Mouse (Mus musculus) G1E-ER4 (cell line): Measurements from ENCODE around the gene H2afy2. TPM values are rescaled to one million over a fixed set of nuclear protein-coding genes. Genes with fewer than 3 reads are reported as not detected.

Experiments used
- GATA1 ChIP-seq: IDR thresholded peaks from one replicate; pipeline ENCODE4 v1.8.0; 2012; ENCODE audit warnings: low read length, inconsistent platforms
- polyA plus RNA-seq: library from polyadenylated mRNA; stranded (reverse); fragments of >175 nt; gene quantifications from 2 replicates; pipeline ENCODE4 v1.2.3, GENCODE M21; 2012

H2afy2 gene
- polyA plus RNA-seq, 1 experiment, result not detected

DNA sequence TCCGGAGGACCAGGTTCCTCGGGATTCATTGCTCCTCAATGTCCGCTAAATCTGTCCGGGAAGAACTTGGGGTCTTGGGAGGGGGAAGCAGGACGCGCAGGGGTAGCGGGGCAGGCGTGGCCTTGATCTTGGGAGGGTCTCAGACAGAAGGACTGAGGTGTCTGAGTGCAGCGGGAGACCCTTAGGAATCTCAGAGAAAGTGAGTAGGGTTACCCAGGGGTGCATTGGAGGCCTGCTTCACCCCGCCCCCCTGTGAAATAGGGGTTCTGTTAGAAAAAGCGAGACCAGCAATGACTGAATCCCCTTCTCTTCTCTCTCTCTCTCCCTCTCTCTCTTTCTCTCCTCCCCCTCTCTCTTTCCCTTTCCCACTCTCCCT is 68.5 kb downstream of the H2afy2 start:
- no peak for TF ChIP-seq GATA1

DNA sequence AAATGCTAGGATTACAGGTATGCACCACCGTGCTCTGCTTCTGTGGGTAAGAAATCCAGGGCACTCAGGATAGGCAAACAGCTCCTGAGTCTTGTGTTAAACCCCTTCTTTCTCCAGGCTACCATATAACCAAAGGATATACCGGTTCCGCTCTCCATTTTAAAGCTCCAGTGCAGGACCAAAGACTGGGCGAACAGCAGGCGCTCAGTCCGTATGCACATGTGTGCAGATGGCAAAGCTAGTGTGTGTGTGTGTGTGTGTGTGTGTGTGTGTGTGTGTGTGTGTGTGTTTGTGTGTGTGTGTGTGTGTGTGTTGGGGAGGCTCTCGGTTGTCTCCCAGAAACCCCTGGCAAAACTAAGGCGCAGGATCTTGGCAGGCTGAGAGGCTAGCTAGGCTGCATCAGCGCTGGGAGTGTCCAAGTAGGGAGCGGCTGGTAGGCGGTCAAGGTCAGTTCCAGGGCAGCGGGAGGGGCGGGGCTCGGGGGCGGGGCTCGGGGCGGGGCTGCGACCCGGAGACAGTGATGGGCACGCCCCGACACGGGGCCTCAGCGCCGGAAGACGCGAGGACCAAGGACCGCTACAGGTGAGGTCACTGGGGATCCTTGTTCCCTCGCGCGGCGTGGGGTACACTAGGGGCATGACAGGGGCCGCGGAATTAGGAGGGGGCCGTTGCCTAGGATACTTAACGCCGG is 69.0 kb downstream of the H2afy2 start, which contains the start of gene Aifm2:
Aifm2 (plus strand) TSS at position 493 of the 691 bp plus-strand sequence.
- TF ChIP-seq GATA1, result no peak

DNA sequence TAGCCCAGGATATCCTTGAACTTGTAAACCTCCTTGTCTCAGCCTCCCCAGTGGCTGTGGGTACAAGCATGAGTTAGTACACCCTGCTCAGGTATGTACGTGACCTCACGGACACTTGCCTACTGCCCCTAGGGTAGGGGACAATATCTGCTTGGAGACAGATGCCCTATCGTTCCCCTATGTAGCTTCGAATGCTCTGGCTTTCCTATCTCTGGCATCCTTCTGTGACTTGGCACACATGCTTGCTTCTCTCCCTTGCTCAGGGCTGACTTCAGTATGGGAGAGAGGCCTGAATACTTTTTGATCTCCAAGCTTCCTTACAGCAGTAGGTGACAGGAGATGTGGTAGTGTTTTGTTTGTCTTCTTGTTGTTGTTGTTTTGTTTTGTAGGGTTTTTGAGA is 69.8 kb downstream of the H2afy2 start:
- no peak for TF ChIP-seq GATA1

DNA sequence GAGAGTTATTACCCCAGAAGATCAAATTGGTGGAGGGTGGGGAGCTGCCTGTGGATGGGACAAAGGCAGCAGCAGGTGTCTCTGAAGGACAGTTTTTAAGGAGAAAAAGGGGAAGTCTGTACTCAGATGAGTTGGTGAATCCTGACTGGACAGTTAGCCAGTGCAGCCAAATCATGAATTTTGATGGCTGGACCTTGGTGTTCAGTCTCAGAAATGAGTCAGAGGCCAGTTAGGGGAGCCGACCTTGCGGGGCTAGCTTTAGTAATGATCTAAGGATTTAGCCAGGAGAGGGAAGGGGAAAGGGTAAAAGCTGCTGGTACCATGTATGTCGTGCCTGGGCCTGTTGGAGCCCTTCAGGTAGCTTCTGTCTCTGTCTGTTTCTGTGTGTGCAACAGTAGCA is 70.3 kb downstream of the H2afy2 start:
- no peak for TF ChIP-seq GATA1

DNA sequence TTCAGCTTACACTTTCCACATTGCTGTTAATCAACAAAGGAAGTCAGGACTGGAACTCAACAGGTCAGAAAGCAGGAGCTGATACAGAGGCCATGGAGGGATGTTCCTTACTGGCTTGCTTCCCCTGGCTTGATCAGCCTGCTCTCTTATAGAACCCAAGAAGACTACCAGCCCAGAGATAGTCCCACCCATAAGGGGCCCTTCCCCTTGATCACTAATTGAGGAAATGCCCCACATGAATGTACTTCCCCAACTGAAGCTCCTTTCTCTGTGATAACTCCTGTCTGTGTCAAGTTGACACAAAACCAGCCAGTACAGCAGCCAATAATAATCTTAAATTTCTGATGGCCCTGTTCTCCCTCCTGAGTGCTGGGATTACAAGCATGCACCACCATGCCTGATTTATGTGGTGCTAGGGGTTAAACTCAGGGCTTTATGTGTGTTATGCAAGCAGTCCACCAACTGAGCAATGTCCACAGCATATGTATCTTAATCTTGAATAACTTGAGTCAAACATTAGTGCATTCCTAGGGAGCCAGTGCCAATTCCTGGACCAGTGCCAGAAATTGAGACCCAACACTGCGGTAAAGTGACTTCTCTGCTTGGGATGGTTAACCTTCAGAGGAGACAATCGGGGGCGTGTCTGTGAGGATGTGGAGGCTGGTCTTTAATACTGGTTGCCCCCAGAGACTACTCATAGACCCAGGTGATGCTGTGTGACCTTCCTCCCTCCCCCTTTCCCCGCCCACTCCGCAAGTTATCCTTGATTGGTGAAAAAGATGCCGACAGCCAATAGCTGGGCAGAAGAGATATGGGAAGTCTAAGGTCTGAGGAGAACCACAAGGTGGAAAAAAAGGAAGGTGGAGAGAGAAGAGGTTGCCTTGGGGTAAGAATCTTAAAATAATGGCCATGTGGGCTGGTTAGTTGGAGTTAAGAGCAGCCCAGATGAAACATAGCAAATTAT is 77.3 kb downstream of the H2afy2 start:
- no peak for TF ChIP-seq GATA1

DNA sequence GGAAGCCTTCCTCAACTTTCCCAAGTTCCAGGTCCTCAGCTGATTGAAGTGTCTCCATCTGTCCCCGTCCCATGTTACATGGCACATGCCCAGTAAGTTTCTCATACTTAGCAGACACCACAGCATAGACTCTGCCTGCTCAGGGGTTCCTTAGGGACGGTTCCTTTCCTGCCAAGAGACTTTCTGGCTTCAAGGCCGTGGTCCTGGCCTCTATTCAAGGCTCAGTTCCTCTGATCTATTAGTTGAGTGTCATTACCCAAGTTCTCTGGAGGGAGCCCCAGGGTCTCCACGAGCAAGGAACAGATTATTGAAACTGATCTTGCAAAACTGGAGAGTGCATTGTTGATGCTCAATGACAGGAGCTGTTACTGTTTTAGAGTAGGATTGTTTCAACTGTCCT is 79.3 kb downstream of the H2afy2 start:
- no peak for TF ChIP-seq GATA1

DNA sequence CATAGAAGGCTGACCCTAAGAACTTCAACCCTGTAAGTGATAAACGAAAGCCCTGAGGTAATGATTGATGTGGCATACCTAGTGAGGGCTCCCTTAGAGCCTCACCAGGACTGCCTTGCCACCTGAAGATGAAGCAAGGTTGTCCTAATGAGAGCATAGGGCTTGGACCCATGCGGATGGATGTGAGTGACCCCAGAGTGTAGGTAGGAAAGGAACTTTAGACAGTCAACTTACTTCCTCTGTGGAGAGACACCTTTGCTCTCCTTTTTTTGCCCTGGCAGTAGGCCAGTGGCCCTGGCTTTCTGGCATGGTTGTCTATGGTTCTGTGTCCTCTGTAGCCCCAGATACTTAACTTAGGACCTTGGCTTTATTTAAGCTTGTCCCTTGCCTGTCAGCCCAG is 86.9 kb downstream of the H2afy2 start:
- no peak for TF ChIP-seq GATA1

DNA sequence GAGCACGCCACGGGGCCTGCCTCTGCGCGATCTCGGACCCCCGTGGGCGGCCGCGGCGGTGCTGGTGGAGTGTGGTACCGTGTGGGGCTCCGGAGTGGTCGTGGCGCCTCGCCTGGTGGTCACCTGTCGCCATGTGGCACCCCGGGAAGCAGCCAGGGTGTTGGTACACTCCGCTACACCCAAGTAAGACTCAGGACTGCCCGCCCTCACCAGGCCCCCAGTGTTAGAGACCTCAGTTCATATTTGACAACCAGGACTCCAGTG is 87.5 kb downstream of the H2afy2 start:
- TF ChIP-seq GATA1, result no peak

DNA sequence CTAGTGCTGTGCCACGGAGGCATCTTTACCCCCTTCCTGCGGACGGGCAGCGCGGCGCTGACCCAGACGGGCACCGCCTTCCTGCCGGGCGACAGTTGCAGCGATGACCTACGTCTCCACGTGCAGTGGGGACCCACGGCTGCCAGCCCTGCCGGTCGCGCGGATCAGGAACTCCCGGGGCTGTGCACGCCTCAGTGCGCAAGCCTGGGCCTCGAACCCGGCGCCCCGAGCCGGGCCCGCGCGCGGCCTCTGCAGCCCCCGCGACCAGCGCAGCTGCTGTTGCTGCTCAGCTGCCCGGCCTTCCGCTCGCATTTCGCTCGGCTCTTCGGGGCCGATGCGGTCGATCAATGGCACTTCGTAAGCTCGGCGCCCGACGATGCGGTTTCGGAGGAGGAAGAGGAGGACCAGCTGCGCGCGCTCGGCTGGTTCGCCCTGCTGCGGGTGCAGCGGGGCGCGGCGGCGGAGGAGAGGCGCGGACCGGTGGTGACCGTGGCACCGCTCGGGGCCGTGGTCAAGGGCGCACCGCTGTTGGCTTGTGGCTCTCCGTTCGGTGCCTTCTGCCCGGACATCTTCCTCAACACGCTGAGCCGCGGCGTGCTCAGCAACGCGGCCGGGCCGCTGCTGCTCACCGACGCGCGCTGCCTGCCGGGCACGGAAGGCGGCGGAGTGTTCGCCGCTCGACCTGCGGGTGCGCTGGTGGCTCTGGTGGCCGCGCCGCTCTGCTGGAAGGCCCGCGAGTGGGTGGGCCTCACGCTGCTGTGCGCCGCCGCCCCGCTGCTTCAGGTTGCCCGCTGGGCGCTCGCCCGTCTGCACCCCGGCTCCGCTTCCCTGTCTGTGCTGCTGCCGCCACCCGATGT is 88.0 kb downstream of the H2afy2 start:
- no peak for TF ChIP-seq GATA1

DNA sequence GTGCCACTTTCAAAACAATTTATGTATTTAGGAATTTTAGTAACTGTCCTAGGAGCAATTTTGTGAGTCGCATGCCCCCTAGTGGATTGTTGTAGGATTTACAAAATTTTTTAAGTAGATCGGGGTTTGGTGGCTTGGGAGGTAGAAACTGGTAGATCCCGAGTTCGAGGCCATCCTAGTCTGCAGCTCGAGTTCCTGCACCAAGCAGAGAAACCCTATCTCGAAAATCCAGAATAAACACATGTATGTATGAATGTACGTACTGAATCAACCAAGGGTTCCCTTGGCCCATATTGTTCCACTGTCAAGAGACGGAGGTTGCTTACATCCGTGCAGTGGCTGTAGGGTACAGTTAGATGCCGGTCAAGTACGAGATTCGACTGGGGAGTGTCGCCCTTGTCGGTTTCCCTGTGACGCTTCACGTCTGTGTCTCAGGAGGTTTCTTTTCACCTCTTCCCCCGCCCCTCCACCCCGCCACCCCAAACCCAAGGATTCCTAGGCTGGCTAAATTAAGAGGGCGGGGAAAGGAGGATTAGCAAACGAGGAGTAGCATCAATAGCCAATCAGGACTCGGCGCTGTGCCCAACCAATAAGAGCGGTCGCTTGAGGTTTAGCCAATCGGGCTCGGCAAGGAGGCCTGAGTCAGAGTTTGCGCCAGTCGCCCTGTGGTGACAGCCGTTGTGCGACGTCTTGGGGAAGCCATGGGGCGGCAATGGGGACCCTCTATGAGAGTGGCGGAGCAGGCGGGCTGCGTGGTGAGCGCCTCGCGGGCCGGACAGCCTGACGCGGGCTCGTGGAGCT is 88.9 kb downstream of the H2afy2 start, which contains the start of gene Tysnd1:
Tysnd1 (plus strand) TSS at position 645 of the 801 bp plus-strand sequence.
- no peak for TF ChIP-seq GATA1

DNA sequence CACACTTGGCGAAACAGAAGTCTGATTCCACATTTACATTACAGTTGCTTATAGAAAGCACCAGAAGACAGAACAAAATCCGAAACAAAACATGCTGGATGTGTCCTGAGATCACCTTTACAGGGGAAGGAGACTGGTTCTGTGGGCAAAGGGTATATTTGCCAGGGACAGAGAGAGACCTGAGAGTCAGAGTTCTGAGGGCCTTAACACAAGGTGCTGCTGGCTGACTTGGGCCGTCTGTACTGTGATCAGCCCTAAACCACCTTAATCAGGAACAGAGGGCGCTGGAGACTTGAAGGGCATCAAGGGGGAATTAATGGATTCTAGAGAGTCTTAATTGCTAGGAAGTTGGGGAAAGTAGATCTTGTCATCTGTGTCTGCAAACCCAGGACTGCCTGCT is 90.4 kb downstream of the H2afy2 start:
- no peak for TF ChIP-seq GATA1

DNA sequence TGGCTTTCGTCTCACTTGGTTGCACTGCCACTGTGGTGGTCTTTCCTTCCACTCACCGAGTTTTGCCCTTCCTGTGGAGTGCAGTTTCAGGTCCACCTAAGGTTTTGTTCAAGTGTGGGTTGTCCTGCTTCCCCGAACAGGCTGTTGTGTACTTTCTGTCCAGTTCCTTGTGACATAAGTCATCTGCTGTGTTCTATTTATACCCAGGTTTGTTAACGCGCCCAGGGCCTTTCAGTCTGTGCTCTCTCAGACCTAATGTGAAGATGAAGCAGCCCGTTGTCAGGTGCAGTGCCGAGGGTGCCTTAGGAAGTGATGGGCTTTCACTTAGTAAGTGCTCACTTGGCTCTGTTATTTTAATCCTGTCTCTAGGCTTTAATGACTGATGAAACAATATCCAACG is 94.5 kb downstream of the H2afy2 start:
- no peak for TF ChIP-seq GATA1

Other genes starting within 250 kb of the H2afy2 start
- not detected in 2 replicates for gene Npffr1, start 188.7 kb downstream of the H2afy2 start, polyA plus RNA-seq
- gene Ppa1, start 135.6 kb downstream of the H2afy2 start, polyA plus RNA-seq, result 26.1 and 37.7 TPM in 2 replicates
- gene Sar1a, start 103.8 kb downstream of the H2afy2 start, polyA plus RNA-seq, result 25.2 and 41.5 TPM in 2 replicates
- 112 and 127 TPM in 2 replicates for gene Tysnd1, start 88.6 kb downstream of the H2afy2 start, polyA plus RNA-seq
- 1.5 and 1.6 TPM in 2 replicates for gene Aifm2, start 68.9 kb downstream of the H2afy2 start, polyA plus RNA-seq
- gene Col13a1, start 195.0 kb upstream of the H2afy2 start, polyA plus RNA-seq, result not detected in 2 replicates